Mouse (Mus musculus): ENCODE measurements around the gene Cdhr5.
A peak's percentile ranks its signal among the peaks of the same experiment; 100 is the strongest.
"Not testable (repeated sequence)": the region's sequence is repeated elsewhere in the genome, so short reads cannot be mapped to it uniquely, and the experiment has no call there.

Cdhr5 gene

GRCm38 (mm10) chr7:141277701-141278678 is 1.4 kb upstream of the Cdhr5 start:
- DNase-seq (ENCODE audit: low spot score in 2 of 2), result no peak

- DNase-seq (ENCODE audit: low spot score in 2 of 2), result no peak
Measured at GRCm38 (mm10) chr7:141275356-141275755, 1.2 kb downstream of the Cdhr5 start.

GRCm38 (mm10) chr7:141270631-141271030 is 6.0 kb downstream of the Cdhr5 start:
- no peak for DNase-seq (ENCODE audit: low spot score in 2 of 2)

- DNase-seq (ENCODE audit: low spot score in 2 of 2), result no peak
Measured at GRCm38 (mm10) chr7:141269273-141269545, 7.4 kb downstream of the Cdhr5 start.

- no peak for DNase-seq (ENCODE audit: low spot score in 2 of 2)
Measured at GRCm38 (mm10) chr7:141268466-141269272, 7.9 kb downstream of the Cdhr5 start.

- peak in 1 of 2 experiments; percentile 26 for DNase-seq (ENCODE audit: low spot score in 2 of 2)
Measured at GRCm38 (mm10) chr7:141265739-141266561, 10.6 kb downstream of the Cdhr5 start, which contains the start of gene Irf7. Gene Irf7 (minus strand): TSS chr7:141266481.

GRCm38 (mm10) chr7:141265411-141265738 is 11.2 kb downstream of the Cdhr5 start:
- no peak for DNase-seq (ENCODE audit: low spot score in 2 of 2)

- no peak for DNase-seq (ENCODE audit: low spot score in 2 of 2)
Measured at GRCm38 (mm10) chr7:141264761-141265410, 11.7 kb downstream of the Cdhr5 start.

GRCm38 (mm10) chr7:141264041-141264700 is 12.4 kb downstream of the Cdhr5 start:
- DNase-seq (ENCODE audit: low spot score in 2 of 2), result no peak

- DNase-seq (ENCODE audit: low spot score in 2 of 2), result no peak
Measured at GRCm38 (mm10) chr7:141263640-141264039, 12.9 kb downstream of the Cdhr5 start.

- no peak for DNase-seq (ENCODE audit: low spot score in 2 of 2)
Measured at GRCm38 (mm10) chr7:141261480-141261879, 15.1 kb downstream of the Cdhr5 start.

GRCm38 (mm10) chr7:141256159-141256558 is 20.4 kb downstream of the Cdhr5 start:
- DNase-seq (ENCODE audit: low spot score in 2 of 2), result no peak

- not testable (repeated sequence) for DNase-seq (ENCODE audit: low spot score in 2 of 2)
Measured at GRCm38 (mm10) chr7:141250486-141250885, 26.1 kb downstream of the Cdhr5 start.

GRCm38 (mm10) chr7:141231551-141231950 is 45.0 kb downstream of the Cdhr5 start:
- DNase-seq (ENCODE audit: low spot score in 2 of 2), result no peak

- DNase-seq (ENCODE audit: low spot score in 2 of 2), result no peak
Measured at GRCm38 (mm10) chr7:141231111-141231510, 45.5 kb downstream of the Cdhr5 start.

- DNase-seq (ENCODE audit: low spot score in 2 of 2), result no peak
Measured at GRCm38 (mm10) chr7:141230570-141230969, 46.0 kb downstream of the Cdhr5 start.

GRCm38 (mm10) chr7:141229702-141230101 is 46.9 kb downstream of the Cdhr5 start:
- no peak for DNase-seq (ENCODE audit: low spot score in 2 of 2)

- DNase-seq (ENCODE audit: low spot score in 2 of 2), result peak; percentile 90 to 95
Measured at GRCm38 (mm10) chr7:141228279-141229067, 48.1 kb downstream of the Cdhr5 start, which contains the start of gene Phrf1. Gene Phrf1 (plus strand): TSS chr7:141228784.

- no peak for DNase-seq (ENCODE audit: low spot score in 2 of 2)
Measured at GRCm38 (mm10) chr7:141227796-141228195, 48.8 kb downstream of the Cdhr5 start.

- no peak for DNase-seq (ENCODE audit: low spot score in 2 of 2)
Measured at GRCm38 (mm10) chr7:141226535-141226934, 50.1 kb downstream of the Cdhr5 start.

Data from right cerebral cortex, adult 2 months (tissue).